Mouse (Mus musculus) cerebellum, adult 2 months (tissue): ENCODE results near the gene Brk1. TPM values are rescaled to one million over a fixed set of nuclear protein-coding genes. Genes with fewer than 3 reads are reported as not detected.

Source experiments
- DNase-seq, 2 experiments: peaks; one replicate each; pipeline ENCODE4 v3.0.0; 2021
- H3K27ac ChIP-seq: fragments of 200-500 bp; 2 replicates; pipeline ENCODE4 v1.5.1; 2012; ENCODE audit warnings: low read length, control low read depth, inconsistent platforms; ENCODE audit not compliant: insufficient read depth
- H3K27me3 ChIP-seq: fragments of 200-500 bp; 2 replicates; pipeline ENCODE4 v1.6.1; 2012; ENCODE audit warnings: inconsistent platforms, mild to moderate bottlenecking, low read length, moderate library complexity; ENCODE audit not compliant: control insufficient read depth, insufficient read depth
- H3K4me1 ChIP-seq: fragments of 200-500 bp; 2 replicates; pipeline ENCODE4 v1.6.1; 2011; ENCODE audit warnings: low read length; ENCODE audit not compliant: control insufficient read depth, insufficient read depth
- H3K4me3 ChIP-seq: fragments of 200-500 bp; replicated peaks from 2 replicates; pipeline ENCODE3; 2011; ENCODE audit warnings: mild to moderate bottlenecking, low read depth, low read length, control low read depth; ENCODE audit not compliant: insufficient read depth
- CTCF ChIP-seq: fragments of 200-500 bp; IDR thresholded peaks from 2 replicates; pipeline ENCODE4 v1.5.1; 2011; ENCODE audit warnings: low read depth, mild to moderate bottlenecking, control low read depth, low read length, moderate library complexity, borderline replicate concordance; ENCODE audit not compliant: insufficient read depth
- POLR2A ChIP-seq: fragments of 200-500 bp; IDR thresholded peaks from 2 replicates; pipeline ENCODE4 v1.6.1; 2011; ENCODE audit warnings: low read length, control low read depth, borderline replicate concordance; ENCODE audit not compliant: insufficient read depth
- WGBS: fragments of 180-500 bp; shearing (Covaris S2); methylation state at CpG from one replicate; pipeline ENCODE4 v1.1.7; 2018; 5-methylcytosine and 5-hydroxymethylcytosine counted together
- polyA plus RNA-seq: library from polyadenylated mRNA; depleted of rRNA; stranded (reverse); fragments of >200 nt; gene quantifications from 2 replicates; pipeline ENCODE4 v1.2.3, GENCODE M21; 2012

Brk1 gene
- polyA plus RNA-seq, 1 experiment, result 238 TPM

DNA sequence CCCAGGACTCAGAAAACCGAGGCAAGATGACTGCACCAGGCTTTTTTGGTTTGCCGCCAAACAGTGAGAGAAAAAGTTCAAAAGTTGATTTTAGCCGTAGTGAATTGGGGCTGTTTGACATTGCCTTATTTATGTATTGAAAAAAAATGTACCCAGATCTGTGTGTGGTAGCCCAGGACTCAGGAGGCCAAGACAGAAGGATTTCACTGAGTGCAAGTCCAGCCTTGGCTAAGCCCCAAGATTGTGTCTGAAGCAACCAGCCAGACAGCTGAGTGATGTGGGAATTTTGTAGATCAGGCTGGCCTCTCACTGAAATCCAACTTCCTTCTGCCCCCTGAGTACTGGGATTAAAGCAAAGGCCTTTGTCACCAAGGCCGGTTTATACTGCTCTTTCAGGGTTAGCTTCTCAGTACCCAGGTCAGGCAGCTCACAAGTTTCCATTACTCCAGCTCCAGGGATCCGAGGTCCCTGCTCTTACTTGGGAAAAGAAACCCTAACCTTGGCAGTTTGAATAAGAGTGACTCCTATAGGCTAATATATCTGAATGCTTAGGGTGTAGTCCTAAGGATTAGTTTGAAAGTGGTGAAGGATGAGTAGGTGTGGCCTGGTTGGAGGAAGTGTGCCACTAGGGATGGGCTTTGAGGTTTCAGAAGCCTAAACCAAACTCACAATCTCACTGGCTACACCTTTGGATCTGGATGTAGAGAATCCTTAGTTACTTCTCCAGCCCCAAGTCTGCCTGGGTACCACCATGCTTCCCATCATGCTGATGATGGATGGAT lies 20.6 kb downstream of the Brk1 start:
- Histone ChIP-seq H3K27ac (no peak overlapping the region), H3K4me3 (no peak overlapping the region), H3K27me3 (no peaks in the 10 kb centered on the region), H3K4me1 (no peaks in the 10 kb centered on the region)
- peak; percentile 25 to 27 for DNase-seq
- 52% methylated on average over 5 of the region's 5 CpGs for WGBS
- TF ChIP-seq POLR2A (no peak), CTCF (no peak)

DNA sequence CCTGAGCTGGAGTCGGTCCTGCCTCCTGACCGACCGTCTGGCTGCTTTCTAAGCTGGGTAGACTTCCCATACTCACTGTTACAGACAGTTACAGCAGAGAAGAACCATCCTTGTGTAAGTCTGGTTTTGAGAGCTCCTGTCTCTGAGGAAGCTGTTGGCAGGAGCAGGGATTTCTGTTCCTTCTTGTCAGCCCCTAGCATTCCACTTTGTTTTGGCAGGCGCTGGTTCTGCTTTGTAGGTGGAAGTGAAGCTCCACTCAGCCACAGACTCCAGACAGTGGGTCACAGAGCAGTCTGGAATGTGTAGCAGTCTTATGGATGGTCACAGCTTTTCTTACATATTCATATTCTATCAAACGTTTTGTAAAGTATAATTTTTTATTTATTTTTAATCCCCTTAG lies 25.8 kb downstream of the Brk1 start:
- TF ChIP-seq POLR2A, result no peak
- TF ChIP-seq CTCF, result no peak
- no peak for DNase-seq
- Histone ChIP-seq H3K4me1 (no peaks in the 10 kb centered on the region), H3K27me3 (no peaks in the 10 kb centered on the region), H3K27ac (no peak overlapping the region), H3K4me3 (no peak overlapping the region)
- 76% methylated on average over 5 of the region's 5 CpGs for WGBS

DNA sequence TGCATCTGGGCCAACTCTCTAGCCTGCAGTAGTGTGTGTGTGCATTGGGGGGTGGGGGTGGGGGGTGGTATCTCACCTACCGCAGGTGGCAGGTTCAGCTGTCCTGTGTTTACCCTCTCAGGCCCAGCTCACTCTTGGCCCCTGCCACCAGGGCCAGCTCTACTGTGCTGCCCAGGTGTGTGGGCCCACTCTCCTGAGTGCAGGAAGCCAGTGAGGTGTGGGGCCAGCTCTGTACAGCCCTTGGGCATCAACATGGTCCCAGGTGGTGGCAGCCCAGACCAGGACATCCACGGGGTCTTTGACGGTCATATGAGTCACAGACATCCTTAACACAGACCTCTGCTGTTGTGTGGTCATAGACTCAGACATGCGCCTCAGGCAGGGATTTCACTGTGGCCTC lies 28.3 kb downstream of the Brk1 start:
- Histone ChIP-seq H3K27ac (no peak overlapping the region), H3K4me3 (no peak overlapping the region), H3K4me1 (no peaks in the 10 kb centered on the region), H3K27me3 (no peaks in the 10 kb centered on the region)
- WGBS, result 95% methylated on average over 4 of the region's 4 CpGs
- DNase-seq, result no peak
- TF ChIP-seq POLR2A (no peak), CTCF (no peak)

DNA sequence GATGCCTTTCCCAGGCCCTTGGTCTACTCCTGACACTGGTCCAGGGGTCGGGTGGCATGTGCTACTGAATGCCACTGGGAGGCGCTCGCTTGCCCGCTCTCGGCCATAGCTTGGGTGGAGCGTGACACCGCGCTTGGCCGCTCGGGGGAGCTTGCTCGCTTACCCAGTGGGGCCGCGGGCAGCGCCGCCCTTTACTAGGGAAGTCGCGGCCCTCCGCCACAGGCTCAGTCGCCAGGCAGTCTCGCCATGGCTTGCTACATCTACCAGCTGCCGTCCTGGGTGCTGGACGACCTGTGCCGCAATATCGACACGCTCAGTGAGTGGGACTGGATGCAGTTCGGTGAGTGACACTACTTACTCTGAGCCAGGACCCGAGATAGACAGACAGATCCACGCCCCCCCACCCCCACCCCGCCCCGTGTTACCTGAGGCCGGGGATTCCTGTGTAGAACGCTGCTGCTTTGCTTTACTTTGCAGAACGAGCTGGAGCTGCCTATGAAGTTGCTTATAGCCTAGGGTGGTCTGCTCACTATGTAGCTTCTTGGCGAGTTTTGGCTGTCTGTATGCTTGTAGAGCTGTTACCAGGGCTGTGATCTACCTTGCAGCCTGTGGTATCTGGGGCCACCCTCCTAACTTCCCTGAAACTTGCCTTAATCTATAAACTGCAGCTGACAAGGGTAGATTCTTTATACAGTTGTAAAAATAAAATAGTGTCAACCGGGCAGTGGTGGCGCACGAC lies 33.9 kb downstream of the Brk1 start, which contains the start of gene Irak2:
Gene Irak2 (plus strand): TSS at position 166 of the 739 bp plus-strand sequence.
- Histone ChIP-seq H3K27me3 (no peaks in the 10 kb centered on the region), H3K4me1 (no peaks in the 10 kb centered on the region), H3K4me3 (peak within 1 kb of the TSS; percentile 75), H3K27ac (0 out of 2 replicates have a peak within 1 kb of the TSS, but pooled peaks have one; percentile 8)
- WGBS, result 8% methylated on average over 37 of the region's 37 CpGs
- peak; percentile 92 for TF ChIP-seq CTCF
- peak; percentile 56; the same call in 1 of the 2 replicates for TF ChIP-seq POLR2A
- peak; percentile 92 to 95 for DNase-seq

DNA sequence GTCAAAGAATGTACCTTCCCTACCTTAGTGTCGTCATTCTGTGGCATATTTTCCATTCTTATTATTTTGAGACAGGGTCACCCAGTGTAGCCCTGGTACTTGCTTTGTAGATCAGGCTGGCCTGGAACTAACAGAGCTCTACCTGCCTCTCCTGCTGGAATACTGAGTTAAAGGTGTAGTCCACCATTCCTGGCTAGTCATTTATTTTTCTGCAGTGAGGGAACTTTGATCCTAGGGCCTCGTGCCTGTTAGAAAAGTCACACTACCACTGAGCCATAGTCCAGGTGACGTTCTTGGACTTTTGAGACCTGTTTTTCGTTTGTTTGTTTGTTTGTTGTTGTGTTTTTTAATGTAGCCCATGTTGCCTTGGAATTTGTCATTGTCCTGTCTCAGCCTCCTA lies 34.6 kb downstream of the Brk1 start:
- H3K4me3 ChIP-seq, result no peak overlapping the region
- H3K4me1 ChIP-seq, result no peaks in the 10 kb centered on the region
- DNase-seq, result no peak
- H3K27me3 ChIP-seq, result no peaks in the 10 kb centered on the region
- TF ChIP-seq POLR2A (no peak), CTCF (no peak)
- 88% methylated on average over 4 of the region's 4 CpGs for WGBS
- no peak overlapping the region for H3K27ac ChIP-seq

DNA sequence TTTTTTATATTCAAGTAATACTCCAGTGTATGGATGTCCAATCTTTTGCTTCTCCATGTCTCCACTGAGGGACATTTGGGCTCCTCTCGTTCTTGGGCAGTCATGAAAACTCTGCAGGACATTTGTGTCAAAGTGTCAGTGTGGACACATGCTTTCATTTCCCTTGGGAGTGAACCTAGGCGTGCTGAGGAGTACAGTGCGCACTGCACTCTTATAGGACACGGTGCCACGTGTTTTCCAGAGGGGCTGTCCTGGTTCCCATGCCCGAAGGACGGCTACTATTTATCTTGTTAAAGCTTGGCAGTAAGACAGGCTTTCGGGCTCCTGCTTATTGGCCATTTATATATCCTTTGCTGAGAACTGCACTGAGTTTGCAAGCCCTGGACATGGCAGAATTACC lies 38.0 kb downstream of the Brk1 start:
- no peak overlapping the region for H3K4me3 ChIP-seq
- no peak for DNase-seq
- TF ChIP-seq POLR2A (no peak), CTCF (no peak)
- H3K27ac ChIP-seq, result no peak overlapping the region
- WGBS, result 77% methylated on average over 8 of the region's 8 CpGs
- H3K4me1 ChIP-seq, result no peaks in the 10 kb centered on the region
- H3K27me3 ChIP-seq, result no peaks in the 10 kb centered on the region

DNA sequence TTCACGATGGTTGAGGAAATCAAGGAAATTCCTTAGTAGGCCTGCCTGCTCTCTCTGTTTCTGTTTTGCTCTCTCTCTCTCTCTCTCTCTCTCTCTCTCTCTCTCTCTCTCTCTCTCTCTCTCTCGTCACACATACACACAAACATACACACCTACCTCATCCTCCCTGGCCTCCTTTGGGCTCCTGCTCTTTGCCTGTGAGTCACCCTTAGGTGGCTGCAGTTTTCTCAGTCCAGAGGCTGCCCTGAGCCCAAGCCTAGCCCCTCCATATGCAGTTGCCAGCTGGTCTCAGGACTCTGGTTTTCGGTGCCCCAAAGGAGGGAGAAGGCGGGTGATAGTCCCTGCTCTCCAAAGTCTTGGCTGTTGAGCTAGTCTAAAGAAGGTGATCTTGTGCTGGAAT lies 38.4 kb downstream of the Brk1 start:
- no peaks in the 10 kb centered on the region for H3K27me3 ChIP-seq
- no peaks in the 10 kb centered on the region for H3K4me1 ChIP-seq
- no peak overlapping the region for H3K27ac ChIP-seq
- no peak for DNase-seq
- 72% methylated on average over 4 of the region's 4 CpGs for WGBS
- no peak overlapping the region for H3K4me3 ChIP-seq
- no peak for TF ChIP-seq CTCF
- no peak for TF ChIP-seq POLR2A
